Mouse (Mus musculus) myocyte (in vitro differentiated cells): Measurements from ENCODE around the gene Srms. TPM values are rescaled to one million over a fixed set of nuclear protein-coding genes. Genes with fewer than 3 reads are reported as not detected.
"Not testable (repeated sequence)": the region's sequence is repeated elsewhere in the genome, so short reads cannot be mapped to it uniquely, and the experiment has no call there.

Experiments
- H3K27me3 ChIP-seq: one replicate; pipeline ENCODE4 v1.6.1; 2011; ENCODE audit not compliant: control insufficient read depth, insufficient read depth, insufficient read length
- H3K36me3 ChIP-seq: one replicate; pipeline ENCODE4 v1.6.1; 2011; ENCODE audit not compliant: control insufficient read depth, insufficient read depth
- H3K4me2 ChIP-seq: one replicate; pipeline ENCODE4 v1.6.1; 2011; ENCODE audit warnings: low read depth, control low read depth
- H3K4me3 ChIP-seq: one replicate; pipeline ENCODE4 v1.5.1; 2011; ENCODE audit warnings: mild to moderate bottlenecking, control low read depth, moderate library complexity
- H3K79me2 ChIP-seq: one replicate; pipeline ENCODE4 v1.6.1; 2011; ENCODE audit not compliant: control insufficient read depth, insufficient read depth
- H3ac ChIP-seq: one replicate; pipeline ENCODE4 v1.6.1; 2011; ENCODE audit not compliant: control insufficient read depth, insufficient read length
- CEBPB ChIP-seq: IDR thresholded peaks from 2 replicates; pipeline ENCODE4 v1.6.1; 2011; ENCODE audit warnings: mild to moderate bottlenecking, moderate library complexity; ENCODE audit not compliant: poor library complexity, insufficient read depth, severe bottlenecking
- E2F4 ChIP-seq: IDR thresholded peaks from one replicate; pipeline ENCODE4 v1.6.1; 2011; ENCODE audit warnings: mild to moderate bottlenecking, control low read depth, moderate library complexity; ENCODE audit not compliant: insufficient read depth
- MAX ChIP-seq: IDR thresholded peaks from one replicate; pipeline ENCODE4 v1.6.1; 2011; ENCODE audit warnings: low read depth, mild to moderate bottlenecking, control low read depth
- MYOD1 ChIP-seq, 3 experiments: IDR thresholded peaks; one replicate each; pipeline ENCODE4 v1.6.1; 2011; ENCODE audit warnings: control low read depth in 2 of 3, low read depth in 2 of 3, mild to moderate bottlenecking in 2 of 3, moderate library complexity in 1 of 3; ENCODE audit not compliant: insufficient read length in 2 of 3, control insufficient read depth in 1 of 3
- MYOG ChIP-seq, 3 experiments: IDR thresholded peaks; one replicate each; pipeline ENCODE4 v1.6.1; 2011; ENCODE audit warnings: control low read depth in 2 of 3, low read depth in 2 of 3, mild to moderate bottlenecking in 2 of 3; ENCODE audit not compliant: insufficient read length in 2 of 3, control insufficient read depth in 1 of 3, insufficient read depth in 1 of 3
- POLR2A ChIP-seq: IDR thresholded peaks from one replicate; pipeline ENCODE4 v1.6.1; 2011; ENCODE audit warnings: low read depth, mild to moderate bottlenecking, control low read depth, moderate library complexity; ENCODE audit not compliant: insufficient read length
- POLR2AphosphoS2 ChIP-seq: IDR thresholded peaks from one replicate; pipeline ENCODE4 v1.6.1; 2011; ENCODE audit warnings: low read depth, control low read depth; ENCODE audit not compliant: insufficient read length
- REST ChIP-seq: IDR thresholded peaks from one replicate; pipeline ENCODE4 v1.6.1; 2011; ENCODE audit warnings: mild to moderate bottlenecking, control low read depth, moderate library complexity; ENCODE audit not compliant: insufficient read depth, insufficient read length
- SRF ChIP-seq: IDR thresholded peaks from one replicate; pipeline ENCODE4 v1.6.1; 2011; ENCODE audit warnings: low read depth; ENCODE audit not compliant: control insufficient read depth, insufficient read length
- TCF12 ChIP-seq: IDR thresholded peaks from one replicate; pipeline ENCODE4 v1.6.1; 2011; ENCODE audit warnings: mild to moderate bottlenecking, control low read depth; ENCODE audit not compliant: poor library complexity, insufficient read depth, severe bottlenecking
- TCF3 ChIP-seq: IDR thresholded peaks from one replicate; pipeline ENCODE4 v1.6.1; 2011; ENCODE audit warnings: low read depth, control low read depth; ENCODE audit not compliant: insufficient read length
- USF1 ChIP-seq: IDR thresholded peaks from one replicate; pipeline ENCODE4 v1.6.1; 2011; ENCODE audit warnings: low read depth, mild to moderate bottlenecking, control low read depth, moderate library complexity
- polyA plus RNA-seq: library from polyadenylated mRNA; unstranded; fragments of >200 nt; fragmentation: generic; extraction: Trizol; gene quantifications from one replicate; pipeline ENCODE4 v1.2.1, GENCODE M21; 2012; ENCODE audit warnings: missing spikeins

The Srms gene
- polyA plus RNA-seq, 1 experiment: not detected

DNA sequence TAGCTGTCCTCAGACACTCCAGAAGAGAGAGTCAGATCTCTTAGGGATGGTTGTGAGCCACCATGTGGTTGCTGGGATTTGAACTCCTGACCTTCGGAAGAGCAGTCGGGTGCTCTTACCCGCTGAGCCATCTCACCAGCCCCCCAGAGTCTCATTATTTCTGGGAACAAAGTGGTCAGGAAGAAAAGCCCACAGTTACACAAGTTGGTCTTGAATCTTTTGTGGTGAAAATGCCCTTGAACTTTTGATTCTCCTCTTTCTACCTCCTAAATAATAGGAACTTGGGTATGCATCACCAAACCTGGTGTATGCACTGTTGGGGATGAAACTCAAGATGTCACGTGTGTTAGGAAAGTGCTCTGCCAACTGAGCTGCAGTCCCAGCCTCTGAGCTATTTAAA is 21.0 kb downstream of the Srms start:
- Histone ChIP-seq H3K36me3 (no peaks in the 10 kb centered on the region), H3K4me3 (no peak overlapping the region), H3K79me2 (no peaks in the 10 kb centered on the region), H3ac (no peak overlapping the region), H3K4me2 (no peak overlapping the region), H3K27me3 (peaks cover 9% of the 10 kb centered on the region)
- TF ChIP-seq E2F4: no peak
- no peak for TF ChIP-seq USF1
- no peak for TF ChIP-seq REST
- TF ChIP-seq MAX: no peak

DNA sequence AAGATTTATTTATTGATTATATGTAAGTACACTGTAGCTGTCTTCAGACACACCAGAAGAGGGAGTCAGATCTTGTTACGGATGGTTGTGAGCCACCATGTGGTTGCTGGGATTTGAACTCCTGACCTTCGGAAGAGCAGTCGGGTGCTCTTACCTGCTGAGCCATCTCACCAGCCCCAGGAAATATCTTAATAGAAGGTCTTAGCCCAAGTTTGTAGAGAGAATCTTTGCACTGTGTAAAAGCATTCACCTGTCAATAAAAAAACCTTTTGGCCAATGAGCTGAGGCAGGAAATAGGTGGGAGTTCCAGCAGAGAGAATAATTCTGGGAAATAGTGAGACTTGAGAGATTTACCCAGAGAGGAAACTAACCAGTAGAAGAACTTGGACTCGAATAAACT is 21.6 kb downstream of the Srms start:
- not testable (repeated sequence) for H3K36me3 ChIP-seq, H3K4me3 ChIP-seq, H3K4me2 ChIP-seq, H3K79me2 ChIP-seq, H3K27me3 ChIP-seq, H3ac ChIP-seq

DNA sequence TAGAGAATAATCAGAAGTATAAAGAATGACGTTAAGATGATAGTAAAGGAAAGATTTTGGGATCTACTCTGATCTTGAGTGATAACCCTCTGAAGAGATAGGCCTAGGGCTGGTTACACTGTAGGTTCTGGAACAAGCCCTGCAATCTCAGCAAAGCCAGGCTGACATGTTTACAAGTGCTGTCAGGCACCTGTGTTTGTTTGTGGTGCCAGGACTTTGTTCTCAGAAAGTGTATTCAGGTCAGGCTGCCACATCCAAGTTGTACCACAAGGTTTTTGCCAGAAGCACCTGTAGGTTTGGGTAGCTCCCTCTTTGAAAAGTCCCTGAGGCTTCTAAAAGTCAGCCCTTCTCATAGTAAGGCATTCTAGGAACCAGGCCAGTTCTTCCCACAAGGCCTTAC is 23.7 kb downstream of the Srms start:
- Histone ChIP-seq H3K36me3 (no peaks in the 10 kb centered on the region), H3K27me3 (no peaks in the 10 kb centered on the region), H3K4me3 (no peak overlapping the region), H3ac (no peak overlapping the region), H3K4me2 (no peak overlapping the region), H3K79me2 (no peaks in the 10 kb centered on the region)
- TF ChIP-seq CEBPB: no peak
- TF ChIP-seq MYOD1 (IDR thresholded peaks at IDR 0.05; ENCODE audit: control insufficient read depth in 1 of 3, insufficient read length in 2 of 3, low read depth in 2 of 3): no peak
- TF ChIP-seq E2F4: no peak
- no peak for TF ChIP-seq USF1
- no peak for TF ChIP-seq TCF12
- TF ChIP-seq MYOG (IDR thresholded peaks at IDR 0.05; ENCODE audit: control insufficient read depth in 1 of 3, insufficient read depth in 1 of 3, insufficient read length in 2 of 3, low read depth in 2 of 3): no peak
- TF ChIP-seq MAX: no peak
- TF ChIP-seq REST: no peak
- no peak for TF ChIP-seq TCF3
- no peak for TF ChIP-seq POLR2AphosphoS2
- no peak for TF ChIP-seq POLR2A
- no peak for TF ChIP-seq SRF

DNA sequence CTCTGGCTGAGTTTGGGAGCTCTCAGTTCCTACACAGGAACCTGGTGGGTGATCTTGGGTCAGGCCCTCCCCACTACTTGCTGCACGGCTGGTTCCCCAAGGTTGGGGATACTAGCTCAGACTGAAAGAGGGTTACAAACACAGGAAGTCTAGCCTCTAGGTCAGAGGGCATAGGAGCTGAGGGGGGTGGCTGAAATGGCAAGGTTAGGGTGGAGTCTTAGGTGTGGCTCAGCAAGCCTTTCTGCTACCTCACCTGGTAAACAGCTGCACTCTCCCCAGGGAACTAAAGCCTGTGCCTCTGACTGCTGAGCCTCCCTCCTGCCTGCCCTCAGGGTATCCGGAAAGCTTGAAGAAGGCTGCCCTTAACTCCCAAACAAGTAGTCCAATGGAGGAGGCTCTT is 24.3 kb downstream of the Srms start:
- no peak for TF ChIP-seq POLR2A
- no peak overlapping the region for H3ac ChIP-seq
- H3K4me3 ChIP-seq: peak overlapping the region; percentile 76
- H3K4me2 ChIP-seq: peak overlapping the region; percentile 100
- H3K79me2 ChIP-seq: no peaks in the 10 kb centered on the region
- H3K36me3 ChIP-seq: no peaks in the 10 kb centered on the region
- no peaks in the 10 kb centered on the region for H3K27me3 ChIP-seq

DNA sequence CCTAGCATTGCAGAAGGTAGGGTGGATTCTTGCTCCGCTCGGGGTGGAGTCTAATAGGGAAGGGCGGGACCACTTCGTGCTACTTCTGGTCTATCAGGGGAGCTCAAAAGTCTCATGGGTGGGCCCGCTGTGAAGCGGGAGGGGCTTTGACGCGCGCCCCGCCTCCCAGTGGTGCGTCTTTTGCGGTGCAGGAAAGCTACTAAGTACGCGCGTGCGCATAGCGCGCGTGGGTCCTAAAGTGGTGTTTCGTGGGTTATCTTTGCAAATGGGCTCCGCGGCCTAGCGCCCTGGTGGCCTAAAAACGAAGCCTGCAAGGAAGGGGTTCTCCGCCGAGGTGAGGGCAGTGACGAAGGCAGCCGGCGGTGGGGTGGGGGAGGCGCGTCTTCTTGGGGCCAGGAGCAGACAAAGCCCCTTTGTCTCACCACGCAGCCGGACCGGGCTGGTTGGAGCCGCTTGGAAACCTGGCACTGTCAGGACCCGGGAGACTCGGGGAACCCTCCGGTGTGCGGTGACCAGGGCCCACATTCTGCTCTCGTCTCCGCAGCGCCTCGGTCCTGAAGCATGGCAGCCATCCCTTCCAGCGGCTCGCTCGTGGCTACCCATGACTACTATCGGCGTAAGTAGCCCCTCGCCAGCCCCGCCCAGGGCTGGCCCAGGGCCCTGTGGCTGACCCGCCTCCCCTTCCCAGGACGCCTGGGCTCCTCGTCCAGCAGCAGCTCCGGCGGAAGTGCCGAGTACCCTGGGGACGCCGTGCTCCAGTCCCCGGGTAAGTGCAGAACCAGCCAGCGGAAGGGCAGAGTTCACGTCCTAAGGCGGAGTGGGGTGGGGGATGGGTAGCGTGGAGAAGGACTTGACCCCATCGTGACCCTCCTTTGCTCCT is 25.6 kb downstream of the Srms start, which contains the start of gene Ppdpf:
Gene Ppdpf, plus strand, starts transcription at position 127 of the 880 bp plus-strand sequence.
- H3ac ChIP-seq: peak within 1 kb of the TSS; percentile 21
- H3K36me3 ChIP-seq: no peaks in the 10 kb centered on the region
- H3K27me3 ChIP-seq: no peaks in the 10 kb centered on the region
- no peaks in the 10 kb centered on the region for H3K79me2 ChIP-seq
- peak within 1 kb of the TSS; percentile 76 for H3K4me3 ChIP-seq
- peak within 1 kb of the TSS; percentile 100 for H3K4me2 ChIP-seq
- TF ChIP-seq E2F4 (peak; percentile 30), POLR2AphosphoS2 (peak; percentile 83), MAX (no peak), POLR2A (peak; percentile 74)

DNA sequence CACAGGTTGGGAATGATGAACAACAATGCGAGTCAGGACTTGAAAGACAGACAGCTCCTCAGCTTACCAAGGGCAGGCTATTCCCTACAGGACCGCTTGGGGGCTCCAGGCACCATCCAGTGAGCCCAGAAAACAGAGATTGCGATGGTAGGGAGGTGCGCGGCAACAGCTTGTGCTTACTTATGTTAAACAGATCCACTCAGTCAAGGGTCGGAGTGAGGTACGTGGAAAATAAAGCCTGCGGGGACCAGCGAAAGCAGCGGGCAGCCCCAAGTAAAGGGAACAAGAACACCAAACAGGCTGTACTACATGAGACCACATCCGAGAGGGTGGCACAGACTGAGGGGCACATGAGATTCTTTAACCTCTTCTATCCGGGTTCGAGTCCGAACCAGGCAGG is 26.4 kb downstream of the Srms start:
- no peaks in the 10 kb centered on the region for H3K36me3 ChIP-seq
- H3K27me3 ChIP-seq: no peaks in the 10 kb centered on the region
- H3K4me3 ChIP-seq: peak overlapping the region; percentile 76
- H3K79me2 ChIP-seq: no peaks in the 10 kb centered on the region
- H3ac ChIP-seq: peak overlapping the region; percentile 21
- no peak for TF ChIP-seq POLR2A
- TF ChIP-seq SRF: no peak
- TF ChIP-seq TCF3: no peak
- TF ChIP-seq TCF12: no peak
- no peak for TF ChIP-seq MYOG (IDR thresholded peaks at IDR 0.05; ENCODE audit: control insufficient read depth in 1 of 3, insufficient read depth in 1 of 3, insufficient read length in 2 of 3, low read depth in 2 of 3)
- no peak for TF ChIP-seq MYOD1 (IDR thresholded peaks at IDR 0.05; ENCODE audit: control insufficient read depth in 1 of 3, insufficient read length in 2 of 3, low read depth in 2 of 3)
- TF ChIP-seq POLR2AphosphoS2: no peak
- no peak for TF ChIP-seq CEBPB
- TF ChIP-seq USF1: no peak
- TF ChIP-seq MAX: no peak
- TF ChIP-seq REST: no peak
- TF ChIP-seq E2F4: no peak
- peak overlapping the region; percentile 100 for H3K4me2 ChIP-seq
